ENCODE assay signal across 19 mouse cellular contexts in genomic region chr12:13479163-13479562, GRCm38 (mm10).
"Had no signal": no experiment of that assay in that cellular context is flagged by ENCODE, and none has a peak within 500 bp of the region (broad histone marks: within the 10 kb centered on the region; RNA-seq: fewer than 3 reads in every experiment).

No protein-coding gene starts in this region.

- ATAC-seq: liver, embryonic 12.5 days; midbrain, embryonic 16.5 days had no signal

- H3K27ac ChIP-seq: liver, embryonic 12.5 days; liver, embryonic 14.5 days; midbrain, embryonic 10.5 days; midbrain, embryonic 12.5 days; neural tube, embryonic 13.5 days; neural tube, embryonic 15.5 days had no signal

- H3K36me3 ChIP-seq: midbrain, embryonic 10.5 days; midbrain, embryonic 12.5 days; neural tube, embryonic 15.5 days had no signal

- DNase-seq: lung, adult 18-20 months; lung, postnatal 36 days; midbrain, embryonic 14.5 days; retina, postnatal 1 day; right cerebral cortex, adult 18-20 months; right cerebral cortex, postnatal 25 days; right cerebral cortex, postnatal 4 days; spleen, adult 18-20 months; thymus, adult 18-20 months; thymus, postnatal 14 days; thymus, postnatal 36 days had no signal

- H3K27me3 ChIP-seq: liver, embryonic 12.5 days; midbrain, embryonic 12.5 days; neural tube, embryonic 13.5 days; neural tube, embryonic 15.5 days had no signal

- H3K9ac ChIP-seq: liver, embryonic 12.5 days; liver, embryonic 14.5 days; midbrain, embryonic 12.5 days; neural tube, embryonic 13.5 days; neural tube, embryonic 15.5 days had no signal

- H3K4me3 ChIP-seq: liver, embryonic 12.5 days; midbrain, embryonic 10.5 days; midbrain, embryonic 12.5 days; myocyte; neural tube, embryonic 13.5 days; neural tube, embryonic 15.5 days had no signal

- H3K9me3 ChIP-seq: liver, embryonic 12.5 days; midbrain, embryonic 10.5 days; midbrain, embryonic 12.5 days; neural tube, embryonic 13.5 days; neural tube, embryonic 15.5 days had no signal

- H3K4me1 ChIP-seq: liver, embryonic 12.5 days; midbrain, embryonic 10.5 days; midbrain, embryonic 12.5 days; neural tube, embryonic 13.5 days; neural tube, embryonic 15.5 days had no signal

- H3K4me2 ChIP-seq: liver, embryonic 12.5 days; midbrain, embryonic 12.5 days; neural tube, embryonic 13.5 days; neural tube, embryonic 15.5 days had no signal
